Mouse (Mus musculus): ENCODE measurements at regions not wholly inside any gene's neighbourhood (a gene's known extent, or its start where the extent isn't known, plus 50 kb on each side); places are given as distances from the start of the nearest gene placed in this dataset.

GRCm38 (mm10) chr12:7250324-7250723 lies 727.1 kb upstream of the Apob start:
- Histone ChIP-seq H3K4me1 (ENCODE audit: control insufficient read depth, insufficient read depth, low read length) (no peaks in the 10 kb centered on the region), H3K27ac (ENCODE audit: insufficient read depth, low read depth, low read length) (no peak overlapping the region), H3K27me3 (replicated peaks; ENCODE audit: control insufficient read depth, insufficient read depth, low read length) (no peaks in the 10 kb centered on the region), H3K36me3 (ENCODE audit: control insufficient read depth, insufficient read depth, low read length) (no peaks in the 10 kb centered on the region), H3K4me3 (ENCODE audit: insufficient read depth, low read depth, low read length) (no peak overlapping the region)
- TF ChIP-seq CTCF (conservative IDR thresholded peaks at IDR 0.05; ENCODE audit: insufficient read depth, insufficient read length, low read depth, low read length) (no peak), POLR2A (IDR thresholded peaks at IDR 0.05; ENCODE audit: low read depth, low read length) (no peak)
- DNase-seq = no peak

GRCm38 (mm10) chr12:7270587-7270986 lies 706.9 kb upstream of the Apob start:
- H3K27me3 ChIP-seq (replicated peaks; ENCODE audit: control insufficient read depth, insufficient read depth, low read length) = no peaks in the 10 kb centered on the region
- H3K36me3 ChIP-seq (ENCODE audit: control insufficient read depth, insufficient read depth, low read length) = no peaks in the 10 kb centered on the region
- DNase-seq = peak; percentile 71
- 37% methylated on average over 1 of the region's 1 CpGs for WGBS
- no peak overlapping the region for H3K4me3 ChIP-seq (ENCODE audit: insufficient read depth, low read depth, low read length)
- no peaks in the 10 kb centered on the region for H3K4me1 ChIP-seq (ENCODE audit: control insufficient read depth, insufficient read depth, low read length)
- TF ChIP-seq POLR2A (IDR thresholded peaks at IDR 0.05; ENCODE audit: low read depth, low read length) = no peak
- no peak for TF ChIP-seq CTCF (conservative IDR thresholded peaks at IDR 0.05; ENCODE audit: insufficient read depth, insufficient read length, low read depth, low read length)
- H3K27ac ChIP-seq (ENCODE audit: insufficient read depth, low read depth, low read length) = no peak overlapping the region

- 23% methylated on average over 4 of the region's 4 CpGs for WGBS
- Histone ChIP-seq H3K27ac (ENCODE audit: insufficient read depth, low read depth, low read length) (no peak overlapping the region), H3K36me3 (ENCODE audit: control insufficient read depth, insufficient read depth, low read length) (no peaks in the 10 kb centered on the region), H3K4me1 (ENCODE audit: control insufficient read depth, insufficient read depth, low read length) (no peaks in the 10 kb centered on the region), H3K4me3 (ENCODE audit: insufficient read depth, low read depth, low read length) (no peak overlapping the region), H3K27me3 (replicated peaks; ENCODE audit: control insufficient read depth, insufficient read depth, low read length) (no peaks in the 10 kb centered on the region; the same call in 1 of the 2 replicates)
- no peak for TF ChIP-seq POLR2A (IDR thresholded peaks at IDR 0.05; ENCODE audit: low read depth, low read length)
- no peak for TF ChIP-seq CTCF (conservative IDR thresholded peaks at IDR 0.05; ENCODE audit: insufficient read depth, insufficient read length, low read depth, low read length)
- DNase-seq = peak; percentile 27
Measured at GRCm38 (mm10) chr12:7284354-7285036, 693.0 kb upstream of the Apob start.

GRCm38 (mm10) chr12:7291557-7291956 lies 685.9 kb upstream of the Apob start:
- H3K4me3 ChIP-seq (ENCODE audit: insufficient read depth, low read depth, low read length) = no peak overlapping the region
- TF ChIP-seq CTCF (conservative IDR thresholded peaks at IDR 0.05; ENCODE audit: insufficient read depth, insufficient read length, low read depth, low read length) = no peak
- no peak for TF ChIP-seq POLR2A (IDR thresholded peaks at IDR 0.05; ENCODE audit: low read depth, low read length)

GRCm38 (mm10) chr12:7297026-7297425 lies 680.4 kb upstream of the Apob start:
- 56% methylated on average over 2 of the region's 2 CpGs for WGBS
- no peak for TF ChIP-seq POLR2A (IDR thresholded peaks at IDR 0.05; ENCODE audit: low read depth, low read length)
- no peak for TF ChIP-seq CTCF (conservative IDR thresholded peaks at IDR 0.05; ENCODE audit: insufficient read depth, insufficient read length, low read depth, low read length)
- H3K4me1 ChIP-seq (ENCODE audit: control insufficient read depth, insufficient read depth, low read length) = no peaks in the 10 kb centered on the region

More at GRCm38 (mm10) chr12:7291557-7291956, 685.9 kb upstream of the Apob start:
- H3K36me3 ChIP-seq (ENCODE audit: control insufficient read depth, insufficient read depth, low read length) = no peaks in the 10 kb centered on the region
- H3K27ac ChIP-seq (ENCODE audit: insufficient read depth, low read depth, low read length) = no peak overlapping the region
- no peaks in the 10 kb centered on the region; the same call in 1 of the 2 replicates for H3K27me3 ChIP-seq (replicated peaks; ENCODE audit: control insufficient read depth, insufficient read depth, low read length)
- no peaks in the 10 kb centered on the region for H3K4me1 ChIP-seq (ENCODE audit: control insufficient read depth, insufficient read depth, low read length)
- 58% methylated on average over 2 of the region's 2 CpGs for WGBS
- no peak for DNase-seq

GRCm38 (mm10) chr12:7321453-7321852 lies 656.0 kb upstream of the Apob start:
- Histone ChIP-seq H3K4me1 (ENCODE audit: control insufficient read depth, insufficient read depth, low read length) (no peaks in the 10 kb centered on the region), H3K27me3 (replicated peaks; ENCODE audit: control insufficient read depth, insufficient read depth, low read length) (no peaks in the 10 kb centered on the region), H3K36me3 (ENCODE audit: control insufficient read depth, insufficient read depth, low read length) (no peaks in the 10 kb centered on the region), H3K27ac (ENCODE audit: insufficient read depth, low read depth, low read length) (no peak overlapping the region), H3K4me3 (ENCODE audit: insufficient read depth, low read depth, low read length) (no peak overlapping the region)
- 78% methylated on average over 2 of the region's 2 CpGs for WGBS
- TF ChIP-seq CTCF (conservative IDR thresholded peaks at IDR 0.05; ENCODE audit: insufficient read depth, insufficient read length, low read depth, low read length) (no peak), POLR2A (IDR thresholded peaks at IDR 0.05; ENCODE audit: low read depth, low read length) (no peak)
- DNase-seq = no peak

More at GRCm38 (mm10) chr12:7297026-7297425, 680.4 kb upstream of the Apob start:
- DNase-seq = no peak
- Histone ChIP-seq H3K36me3 (ENCODE audit: control insufficient read depth, insufficient read depth, low read length) (no peaks in the 10 kb centered on the region), H3K4me3 (ENCODE audit: insufficient read depth, low read depth, low read length) (no peak overlapping the region), H3K27me3 (replicated peaks; ENCODE audit: control insufficient read depth, insufficient read depth, low read length) (no peaks in the 10 kb centered on the region), H3K27ac (ENCODE audit: insufficient read depth, low read depth, low read length) (no peak overlapping the region)

GRCm38 (mm10) chr12:7328620-7329019 lies 648.8 kb upstream of the Apob start:
- no peaks in the 10 kb centered on the region for H3K27me3 ChIP-seq (replicated peaks; ENCODE audit: control insufficient read depth, insufficient read depth, low read length)
- H3K36me3 ChIP-seq (ENCODE audit: control insufficient read depth, insufficient read depth, low read length) = no peaks in the 10 kb centered on the region
- no peak overlapping the region for H3K27ac ChIP-seq (ENCODE audit: insufficient read depth, low read depth, low read length)
- no peak for DNase-seq
- H3K4me3 ChIP-seq (ENCODE audit: insufficient read depth, low read depth, low read length) = no peak overlapping the region
- H3K4me1 ChIP-seq (ENCODE audit: control insufficient read depth, insufficient read depth, low read length) = no peaks in the 10 kb centered on the region
- TF ChIP-seq POLR2A (IDR thresholded peaks at IDR 0.05; ENCODE audit: low read depth, low read length) = no peak
- no peak for TF ChIP-seq CTCF (conservative IDR thresholded peaks at IDR 0.05; ENCODE audit: insufficient read depth, insufficient read length, low read depth, low read length)

All from kidney, adult 2 months (tissue).